Mouse (Mus musculus) testis, postnatal 10 days (tissue): ENCODE data around the gene Hlcs.
A peak's percentile ranks its signal among the peaks of the same experiment; 100 is the strongest.

ENCODE experiments used
- DNase-seq: peaks from one replicate; pipeline ENCODE4 v3.0.0; 2021; ENCODE audit warnings: low spot score

The Hlcs gene

GRCm38 (mm10) chr16:94327781-94328711, 14.7 kb upstream of the Hlcs start, which contains the start of gene Ripply3:
TSS of gene Ripply3 (plus strand) at chr16:94328420.
- DNase-seq = peak; percentile 56

DNA sequence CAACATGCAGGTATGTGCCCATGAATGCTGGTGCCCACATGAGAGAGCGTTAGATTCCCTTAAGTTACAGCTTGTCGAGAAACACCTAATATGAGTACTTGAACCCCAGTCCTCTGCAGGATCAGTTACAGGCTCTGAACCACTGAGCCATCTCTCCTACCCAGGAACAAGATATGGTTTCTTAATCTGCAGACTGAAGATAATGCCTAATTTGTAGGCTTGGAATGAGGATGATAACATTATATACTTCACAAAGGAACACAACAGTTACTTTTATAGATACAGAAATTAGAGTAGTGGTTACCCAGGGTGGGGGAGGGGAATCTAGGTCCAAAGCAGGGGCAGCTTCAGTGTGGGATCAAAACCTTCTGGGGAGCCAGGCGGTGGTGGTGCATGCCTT, 12.6 kb upstream of the Hlcs start:
- DNase-seq = no peak

DNA sequence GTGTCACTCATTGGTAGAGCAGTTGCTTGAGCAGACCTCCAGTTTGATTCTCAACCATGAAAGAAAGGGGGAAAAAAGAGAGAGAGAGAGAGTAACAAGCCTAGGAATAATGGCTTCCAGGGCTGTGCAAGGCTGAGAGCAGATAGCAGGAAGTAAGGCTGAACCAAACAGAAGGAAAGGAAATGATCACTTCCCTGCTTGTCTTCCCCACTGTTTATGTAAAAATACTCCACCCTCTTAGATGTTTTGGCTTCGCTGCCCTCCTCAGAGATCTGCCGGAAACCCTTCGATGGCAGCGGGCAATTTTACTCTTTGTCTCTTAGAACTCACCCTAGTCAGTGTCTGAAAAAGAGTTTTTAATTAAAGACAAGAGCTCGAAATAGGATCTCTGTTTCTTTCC, 10.3 kb upstream of the Hlcs start:
- no peak for DNase-seq

DNA sequence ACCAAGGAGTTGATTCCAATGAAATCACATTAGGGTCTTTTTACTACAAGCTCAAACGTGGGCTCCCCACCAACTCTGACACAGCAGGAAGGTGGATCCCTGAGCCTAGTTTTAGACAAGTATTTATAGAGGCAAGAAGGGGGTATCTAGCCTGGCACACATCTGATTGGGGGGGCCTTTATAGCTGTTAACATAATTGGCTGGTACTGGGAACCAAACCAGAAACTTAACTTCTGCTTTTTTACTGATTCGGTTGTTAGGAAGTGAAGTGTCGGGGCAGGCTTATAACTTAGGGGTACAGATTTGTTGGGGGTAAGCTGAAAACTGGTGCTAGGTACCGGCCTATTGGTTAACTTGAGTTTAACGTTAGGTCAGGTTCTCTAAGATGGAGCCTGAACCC, 6.9 kb upstream of the Hlcs start:
- DNase-seq = no peak

- DNase-seq = no peak
Observed at GRCm38 (mm10) chr16:94317752-94318151, 4.4 kb upstream of the Hlcs start.

DNA sequence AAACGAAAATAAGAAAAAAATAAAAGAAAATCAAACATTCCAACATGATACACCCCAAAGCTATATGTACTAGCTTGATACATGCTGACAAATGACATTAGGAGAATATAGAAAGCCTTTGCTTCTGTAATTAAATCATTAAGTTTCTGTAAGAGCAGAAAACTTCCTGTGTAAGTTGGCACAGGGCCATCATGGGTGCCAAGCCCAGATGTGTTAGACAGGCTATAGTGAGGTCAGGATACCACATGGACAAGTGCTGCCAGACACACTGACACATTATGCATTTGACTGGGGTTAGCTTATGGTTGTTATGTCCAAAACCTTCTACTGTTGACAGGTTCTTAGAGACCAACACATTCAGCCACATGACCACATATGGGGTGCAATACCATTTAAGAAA, 1.8 kb upstream of the Hlcs start:
- no peak for DNase-seq

GRCm38 (mm10) chr16:94314626-94315025, 1.3 kb upstream of the Hlcs start:
- no peak for DNase-seq

DNA sequence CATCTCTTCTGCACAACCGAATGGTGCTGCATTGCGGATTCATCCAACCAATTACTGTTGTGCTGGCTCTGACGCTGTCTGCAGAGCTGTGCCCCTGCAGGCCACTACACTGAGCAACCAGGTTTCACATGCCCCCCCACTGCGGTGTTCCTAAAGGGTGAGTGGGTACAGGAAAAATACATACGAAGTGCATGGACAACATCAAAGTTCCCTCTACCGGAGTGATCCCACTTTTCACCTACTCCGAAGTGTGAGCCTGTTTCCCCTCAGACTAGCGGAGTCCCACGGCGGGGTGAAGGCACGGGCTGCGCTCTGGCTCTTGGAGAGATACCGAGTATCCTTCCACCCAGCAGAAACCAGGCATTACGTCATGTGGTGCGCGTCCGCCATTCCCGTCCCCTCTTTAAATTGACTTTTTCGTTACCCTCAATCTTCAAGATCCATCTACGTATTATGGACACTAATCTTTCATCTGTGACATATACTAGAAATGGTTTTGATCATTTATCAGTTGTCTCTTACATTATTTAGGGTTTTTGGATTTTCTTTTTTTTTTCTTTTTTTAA, 625 bp downstream of the Hlcs start:
- DNase-seq = peak; percentile 83

DNA sequence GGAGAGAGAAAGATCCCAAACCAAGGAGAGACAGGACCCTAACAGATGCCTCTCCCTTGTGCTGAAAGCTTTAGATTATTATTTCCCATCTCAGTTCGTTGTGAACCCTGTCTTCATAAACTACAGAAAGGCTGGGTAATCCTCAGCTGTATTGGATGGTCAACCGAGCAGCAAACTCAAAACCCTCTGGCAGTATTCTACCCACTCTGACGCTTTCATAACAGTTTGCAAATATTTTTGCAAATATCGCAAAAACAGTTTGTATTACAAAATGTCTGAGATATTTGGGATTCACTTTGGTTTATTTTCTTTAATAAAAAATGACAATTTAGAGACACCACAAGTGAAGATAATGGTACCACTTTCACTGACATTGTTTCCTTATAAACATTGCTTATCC, 1.4 kb downstream of the Hlcs start:
- DNase-seq = no peak

- no peak for DNase-seq
Observed at GRCm38 (mm10) chr16:94311416-94311815, 2.0 kb downstream of the Hlcs start.

DNA sequence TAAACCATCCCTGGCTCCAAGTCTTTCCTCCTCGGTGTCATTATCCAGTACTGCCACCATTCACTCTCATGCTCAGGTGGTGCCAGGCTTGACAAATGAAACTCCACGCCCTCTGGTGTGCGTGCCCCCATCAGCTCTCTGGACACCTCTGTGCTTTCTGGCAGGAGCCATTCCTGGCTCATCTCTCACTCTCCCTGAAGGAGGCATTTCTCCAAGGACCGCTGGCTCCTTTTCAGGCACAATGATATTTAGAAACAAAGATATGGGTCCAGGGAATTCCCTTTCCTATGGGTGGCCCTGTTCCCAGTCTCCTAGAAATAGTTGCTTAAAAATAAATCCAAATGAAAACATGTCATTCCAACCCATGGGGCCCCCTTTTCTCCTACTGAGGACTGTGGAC, 4.3 kb downstream of the Hlcs start:
- no peak for DNase-seq

DNA sequence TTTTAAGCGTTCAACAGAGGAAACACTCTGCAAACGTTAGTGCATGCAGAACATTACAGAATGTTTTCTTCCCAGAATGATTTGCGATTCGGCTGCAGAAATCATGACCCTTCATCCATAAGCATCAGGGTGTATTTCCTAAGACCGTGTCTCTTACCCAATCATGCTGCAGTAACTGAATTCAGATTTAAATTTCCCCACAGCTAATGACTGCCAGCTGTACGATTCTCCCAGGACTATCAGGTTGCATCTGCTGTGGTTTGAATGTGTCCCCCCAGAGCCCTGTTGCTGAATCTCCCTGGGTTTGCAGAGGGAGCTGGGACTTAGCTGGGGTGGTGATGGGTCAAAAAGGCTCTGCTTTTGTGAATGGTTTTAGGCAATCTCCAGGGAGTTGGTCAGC, 5.4 kb downstream of the Hlcs start:
- DNase-seq = no peak

DNA sequence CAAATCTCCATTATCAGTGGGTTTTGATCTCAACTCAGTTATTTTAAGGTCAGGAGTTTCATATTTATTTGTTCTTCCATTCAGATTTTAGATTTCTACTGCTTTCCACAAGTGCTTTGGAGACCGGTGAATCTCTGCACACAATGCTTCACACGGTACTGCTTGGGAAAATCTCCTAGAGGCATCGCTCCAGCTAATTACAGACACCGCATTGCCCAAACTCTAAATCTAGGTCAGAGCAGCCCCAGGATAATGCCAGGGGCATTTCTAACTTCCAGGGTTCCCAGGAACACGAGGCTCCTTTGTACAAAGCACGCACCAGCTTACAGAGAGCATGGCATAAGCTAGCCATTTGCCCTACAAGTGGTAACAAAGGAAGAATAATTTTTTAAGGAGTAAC, 5.8 kb downstream of the Hlcs start:
- DNase-seq = no peak

- DNase-seq = no peak
Observed at GRCm38 (mm10) chr16:94303203-94303535, 10.2 kb downstream of the Hlcs start.

DNA sequence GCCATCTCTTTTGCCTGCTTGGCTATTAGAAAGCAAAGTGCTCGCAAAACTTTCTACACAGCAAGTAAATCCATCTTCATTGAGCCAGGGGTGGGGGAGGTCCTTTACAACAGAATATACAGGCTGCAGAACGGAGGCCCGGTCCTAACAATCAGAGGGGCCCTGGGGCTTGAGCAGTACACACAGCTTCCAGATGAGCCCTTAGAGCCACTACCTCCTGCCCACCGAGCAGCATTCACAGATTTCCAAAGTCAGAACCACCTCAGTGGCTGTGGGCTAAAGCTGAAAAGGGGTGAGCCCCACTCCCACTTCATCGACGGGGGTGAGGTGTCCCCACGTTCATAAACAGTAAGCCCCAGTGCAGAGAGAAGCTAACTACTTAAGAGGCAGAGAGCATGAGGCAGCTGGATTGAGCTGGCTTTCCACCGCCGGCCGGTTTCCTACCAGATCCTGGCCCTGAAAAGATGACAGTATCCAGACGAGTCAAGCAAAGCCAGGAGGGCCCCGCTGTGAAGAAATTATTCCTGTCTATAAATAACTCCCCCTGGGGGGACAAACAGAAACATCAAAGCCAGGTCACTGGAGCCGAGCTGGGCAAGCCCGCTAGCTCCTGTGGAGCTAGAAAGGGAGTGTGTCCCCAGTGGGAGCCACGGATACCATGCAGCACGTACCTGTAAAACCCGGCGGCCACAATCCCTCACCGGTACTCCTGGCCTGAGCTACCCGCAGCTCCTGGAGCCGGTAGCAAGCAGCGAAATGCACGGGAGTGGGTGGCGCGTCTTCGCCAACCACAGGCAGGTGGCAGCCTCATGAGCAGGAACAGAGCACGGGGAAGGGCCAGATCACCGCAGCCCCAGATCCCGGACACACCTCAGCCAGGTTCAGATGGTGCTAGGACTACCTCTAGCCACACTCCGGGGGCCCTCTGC, 10.8 kb downstream of the Hlcs start:
- no peak for DNase-seq

GRCm38 (mm10) chr16:94301696-94302095, 11.7 kb downstream of the Hlcs start:
- DNase-seq = no peak

- DNase-seq = no peak
Observed at GRCm38 (mm10) chr16:94301194-94301593, 12.2 kb downstream of the Hlcs start.

DNA sequence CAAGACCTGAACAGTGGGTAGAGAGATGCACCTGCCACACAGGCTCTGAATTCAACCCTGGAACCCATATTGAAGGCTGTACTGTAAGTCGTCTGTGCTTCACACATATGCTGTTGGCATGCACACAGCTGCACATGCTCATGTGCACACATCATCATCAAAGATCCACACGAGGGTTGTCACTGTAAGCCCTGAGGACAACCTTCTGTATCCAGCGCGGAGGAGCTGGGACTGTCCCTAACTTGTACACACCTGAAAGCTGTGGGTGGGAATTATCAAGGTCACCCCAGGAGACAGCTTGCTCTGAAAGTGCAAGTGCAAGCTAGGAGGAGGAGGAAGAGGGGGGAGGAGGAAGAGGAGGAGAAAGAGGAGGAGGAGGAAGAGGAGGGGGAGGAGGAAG, 14.2 kb downstream of the Hlcs start:
- DNase-seq = no peak

DNA sequence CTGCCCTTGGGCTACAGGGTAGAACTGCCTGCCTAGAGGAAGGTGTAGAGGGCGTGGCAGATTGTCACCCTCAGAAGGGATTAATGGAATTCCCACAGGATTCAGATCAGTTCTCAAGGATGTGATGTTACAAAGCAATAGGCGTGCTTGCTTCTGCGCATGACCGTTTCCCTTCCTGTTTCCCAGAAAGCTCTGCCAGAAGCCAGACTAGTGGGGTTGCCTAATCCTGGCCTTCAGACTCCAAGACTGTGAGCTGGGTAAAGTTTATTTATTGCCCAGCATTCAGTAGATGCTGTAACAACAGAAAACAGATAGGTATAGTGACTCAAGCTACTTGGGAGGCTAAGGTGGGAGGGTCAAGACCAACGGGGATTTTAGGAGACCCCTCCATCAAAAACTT, 15.3 kb downstream of the Hlcs start:
- DNase-seq = no peak

DNA sequence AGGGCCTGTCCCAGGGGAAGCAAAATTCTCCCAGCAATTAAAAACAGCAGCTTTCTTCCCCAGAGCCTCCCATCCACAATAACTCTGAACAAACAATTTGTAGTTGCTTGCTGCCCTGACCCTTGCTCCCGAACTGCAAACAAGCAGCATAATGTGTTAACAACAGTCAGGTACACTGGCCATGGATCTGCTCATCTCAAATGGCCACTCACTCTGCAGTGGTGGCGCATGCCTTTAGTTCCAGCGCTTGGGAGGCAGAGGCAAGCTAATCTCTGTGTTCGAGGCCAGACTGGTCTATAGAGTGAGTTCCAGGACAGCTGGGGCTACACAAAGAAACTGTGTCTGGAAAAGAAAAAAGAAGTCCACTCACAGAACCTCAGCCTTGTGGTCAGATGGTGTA, 22.2 kb downstream of the Hlcs start:
- no peak for DNase-seq

- DNase-seq = peak; percentile 86
Observed at GRCm38 (mm10) chr16:94290073-94290999, 23.0 kb downstream of the Hlcs start.
